Mouse (Mus musculus): ENCODE measurements around the gene Otx2. TPM values are rescaled to one million over a fixed set of nuclear protein-coding genes. Genes with fewer than 3 reads are reported as not detected.

The Otx2 gene
- polyA plus RNA-seq, 1 experiment from 2014 or later: not detected

Other genes with a start within 250 kb of the Otx2 start
- gene Tmem260, start 227.7 kb downstream of the Otx2 start, polyA plus RNA-seq (2015; fragmentation: Nextera tagmentation; extraction: Ambion mirVana): 23.5 and 25.3 TPM in 2 replicates